Comparison of ENCODE assay signal across 9 mouse cellular contexts in genomic region chr1:63763212-63763694, GRCm38 (mm10). TPM values are rescaled to one million over a fixed set of nuclear protein-coding genes. Genes with fewer than 3 reads are reported as not detected.
DNase-seq lines count a peak whose midpoint lies in the region; ATAC-seq lines count a peak whose summit lies in the region.
"Had no signal": no experiment of that assay in that cellular context is flagged by ENCODE, and none has a peak within 500 bp of the region (broad histone marks: within the 10 kb centered on the region; RNA-seq: fewer than 3 reads in every experiment).

No protein-coding gene starts in this region.

- ATAC-seq in midbrain, embryonic 16.5 days: peak; percentile 89
- no peak for ATAC-seq in monocyte, adult 5-6 weeks (replicated peaks; ENCODE audit: insufficient number of reproducible peaks, low FRiP score, low TSS enrichment, poor library complexity, severe bottlenecking)

- peak; percentile 93 for DNase-seq in heart, adult 11 months
- DNase-seq in heart, embryonic 10.5 days (ENCODE audit: low spot score): no peak
- DNase-seq in cerebellum, postnatal 14 days: peak; percentile 67 to 75
- DNase-seq in gastrocnemius, postnatal 14 days: peak; percentile 15
- DNase-seq in kidney, adult 18-20 months: peak; percentile 10
- peak; percentile 69 to 74 for DNase-seq in left cerebral cortex, postnatal 14 days (ENCODE audit: low spot score in 2 of 2)
- DNase-seq: liver, embryonic 13.5 days had no signal

- H3K9me3 ChIP-seq in heart, embryonic 10.5 days: no peaks in the 10 kb centered on the region
- H3K9me3 ChIP-seq in midbrain, embryonic 16.5 days (replicated peaks; ENCODE audit: control insufficient read depth, low read length, poor library complexity, severe bottlenecking): no peaks in the 10 kb centered on the region
- H3K9me3 ChIP-seq: liver, embryonic 13.5 days had no signal

- no peaks in the 10 kb centered on the region for H3K4me1 ChIP-seq in heart, embryonic 10.5 days
- peaks cover 27% of the 10 kb centered on the region for H3K4me1 ChIP-seq in midbrain, embryonic 16.5 days (ENCODE audit: control insufficient read depth, insufficient read depth, low read length)
- H3K4me1 ChIP-seq: liver, embryonic 13.5 days had no signal

- H3K4me2 ChIP-seq in midbrain, embryonic 16.5 days (ENCODE audit: low read length): no peak overlapping the region
- H3K4me2 ChIP-seq: liver, embryonic 13.5 days had no signal

- intact Hi-C loops in gastrocnemius, postnatal 14 days (cut with DNase I; ENCODE audit: low total_unique reads): loop anchor here (5.0 kb wide), 1 partner anchor 684 kb away; no protein-coding TSS in a partner anchor
- intact Hi-C loops in left cerebral cortex, postnatal 14 days (cut with DNase I): loop anchor here (1.0 to 10.0 kb wide), 4 partner anchors 172 to 686 kb away; no protein-coding TSS in a partner anchor

- no peaks in the 10 kb centered on the region for H3K27me3 ChIP-seq in heart, embryonic 10.5 days (ENCODE audit: insufficient read depth, poor library complexity, severe bottlenecking)
- H3K27me3 ChIP-seq in midbrain, embryonic 16.5 days (ENCODE audit: control insufficient read depth, insufficient read depth, low read depth, low read length): no peaks in the 10 kb centered on the region
- H3K27me3 ChIP-seq: liver, embryonic 13.5 days had no signal

- no peak overlapping the region; the same call in 1 of the 2 replicates for H3K27ac ChIP-seq in heart, embryonic 10.5 days
- peak overlapping the region; percentile 67 for H3K27ac ChIP-seq in midbrain, embryonic 16.5 days (ENCODE audit: low read length)
- H3K27ac ChIP-seq: liver, embryonic 13.5 days had no signal

- H3K36me3 ChIP-seq in heart, embryonic 10.5 days: no peaks in the 10 kb centered on the region
- H3K36me3 ChIP-seq in midbrain, embryonic 16.5 days (ENCODE audit: control insufficient read depth, insufficient read depth, low read length): no peaks in the 10 kb centered on the region
- H3K36me3 ChIP-seq: liver, embryonic 13.5 days had no signal

- WGBS in heart, embryonic 10.5 days: 44% methylated on average over 3 of the region's 3 CpGs
- WGBS in midbrain, embryonic 16.5 days: 2% methylated on average over 3 of the region's 3 CpGs

- no peak overlapping the region for H3K9ac ChIP-seq in midbrain, embryonic 16.5 days (ENCODE audit: low read depth, low read length)
- H3K9ac ChIP-seq: liver, embryonic 13.5 days had no signal

- H3K4me3 ChIP-seq in heart, embryonic 10.5 days: no peak overlapping the region
- no peak overlapping the region for H3K4me3 ChIP-seq in midbrain, embryonic 16.5 days (ENCODE audit: low read depth, low read length)
- H3K4me3 ChIP-seq: liver, embryonic 13.5 days had no signal

RNA-seq across cellular contexts. Expression of gene 4933402D24Rik, which starts 5.8 kb away (rescaled TPM):
- polyA plus RNA-seq in heart, embryonic 10.5 days (2016; fragmentation: Nextera tagmentation; extraction: Ambion mirVana): 0.21 and 0.24 TPM in 2 replicates
- not detected for total RNA-seq in gastrocnemius, postnatal 14 days (2021)
- total RNA-seq in left cerebral cortex, postnatal 14 days (2021): under 1 TPM; 0.26 to 0.32 TPM
- 0.24 and 0.46 TPM in 2 replicates for polyA plus RNA-seq in midbrain, embryonic 16.5 days (2015; fragmentation: Nextera tagmentation; extraction: Ambion mirVana)
- not detected in 3 replicates for total RNA-seq in monocyte, adult 5-6 weeks (2017)
- polyA plus RNA-seq: liver, embryonic 13.5 days had no signal

RNA-seq across cellular contexts. Expression of gene Fastkd2, which starts 32.8 kb away (rescaled TPM):
- 56.2 and 66.3 TPM in 2 replicates for polyA plus RNA-seq in heart, embryonic 10.5 days (2016; fragmentation: Nextera tagmentation; extraction: Ambion mirVana)
- 10 to 100 TPM; 12.5 to 17.2 TPM for total RNA-seq in gastrocnemius, postnatal 14 days (2021)
- 10 to 100 TPM; 12.3 to 18.5 TPM for total RNA-seq in left cerebral cortex, postnatal 14 days (2021)
- polyA plus RNA-seq in midbrain, embryonic 16.5 days (2015; fragmentation: Nextera tagmentation; extraction: Ambion mirVana): 32.9 and 34.5 TPM in 2 replicates
- 12.6 to 16.5 TPM (median 16.2 TPM) in 3 replicates for total RNA-seq in monocyte, adult 5-6 weeks (2017)

RNA-seq across cellular contexts. Expression of gene Mdh1b, which starts 33.1 kb away (rescaled TPM):
- 0.16 TPM in 1 of 2 replicates, not detected in the other for polyA plus RNA-seq in heart, embryonic 10.5 days (2016; fragmentation: Nextera tagmentation; extraction: Ambion mirVana)
- not detected for total RNA-seq in gastrocnemius, postnatal 14 days (2021)
- under 1 TPM; 0.57 to 0.66 TPM for total RNA-seq in left cerebral cortex, postnatal 14 days (2021)
- polyA plus RNA-seq in midbrain, embryonic 16.5 days (2015; fragmentation: Nextera tagmentation; extraction: Ambion mirVana): 0.69 and 1.1 TPM in 2 replicates
- total RNA-seq in monocyte, adult 5-6 weeks (2017): not detected in 3 replicates
- polyA plus RNA-seq: liver, embryonic 13.5 days had no signal
